Mouse (Mus musculus) liver, embryonic 15.5 days (tissue): Measurements from ENCODE around the gene Ints13. TPM values are rescaled to one million over a fixed set of nuclear protein-coding genes. Genes with fewer than 3 reads are reported as not detected.
A peak's percentile ranks its signal among the peaks of the same experiment; 100 is the strongest.

ENCODE experiments used
- ATAC-seq: fragments of 200-750 bp; cut with Nextera tagmentation; 2 replicates; pipeline ENCODE4 v1.8.0; 2017; ENCODE audit warnings: moderate number of reproducible peaks, mild to moderate bottlenecking, moderate library complexity; ENCODE audit not compliant: insufficient read depth
- H3K27ac ChIP-seq: fragments of 300-500 bp; sonication (generic); replicated peaks from 2 replicates; pipeline ENCODE4 v1.5.1; 2015; ENCODE audit warnings: mild to moderate bottlenecking, inconsistent platforms
- H3K27me3 ChIP-seq: fragments of 300-500 bp; sonication (generic); 2 replicates; pipeline ENCODE4 v1.6.1; 2015; ENCODE audit warnings: mild to moderate bottlenecking, inconsistent platforms
- H3K36me3 ChIP-seq: fragments of 300-500 bp; sonication (generic); replicated peaks from 2 replicates; pipeline ENCODE4 v1.6.1; 2015; ENCODE audit warnings: moderate library complexity, mild to moderate bottlenecking, inconsistent platforms
- H3K4me1 ChIP-seq: fragments of 300-500 bp; sonication (generic); replicated peaks from 2 replicates; pipeline ENCODE4 v1.6.1; 2015; ENCODE audit warnings: inconsistent platforms
- H3K4me2 ChIP-seq: fragments of 300-500 bp; sonication (generic); 2 replicates; pipeline ENCODE4 v1.6.1; 2015; ENCODE audit warnings: moderate library complexity, mild to moderate bottlenecking, inconsistent platforms
- H3K4me3 ChIP-seq: fragments of 300-500 bp; sonication (generic); replicated peaks from 2 replicates; pipeline ENCODE4 v1.5.1; 2015; ENCODE audit warnings: mild to moderate bottlenecking, inconsistent platforms
- H3K9ac ChIP-seq: fragments of 300-500 bp; sonication (generic); 2 replicates; pipeline ENCODE4 v1.6.1; 2015; ENCODE audit warnings: moderate library complexity, mild to moderate bottlenecking, inconsistent platforms
- H3K9me3 ChIP-seq: fragments of 300-500 bp; sonication (generic); replicated peaks from 2 replicates; pipeline ENCODE4 v1.6.1; 2016; ENCODE audit warnings: inconsistent platforms
- WGBS: fragments of 180-500 bp; shearing (Covaris S2); methylation state at CpG from one replicate; pipeline ENCODE4 v1.1.7; 2015; ENCODE audit warnings: mixed read lengths; ENCODE audit not compliant: insufficient replicate concordance; 5-methylcytosine and 5-hydroxymethylcytosine counted together
- polyA plus RNA-seq: library from polyadenylated mRNA; unstranded; fragments of >200 nt; fragmentation: Nextera tagmentation; extraction: Ambion mirVana; gene quantifications from 2 replicates; pipeline ENCODE4 v1.2.1, GENCODE M21; 2015

Gene Ints13
- polyA plus RNA-seq: 29.4 and 30.3 TPM in 2 replicates

GRCm38 (mm10) chr6:146577310-146578109 lies at the start of gene Ints13:
Gene Ints13, minus strand, starts transcription at chr6:146577835.
- under 1% methylated on average over 77 of the region's 77 CpGs for WGBS
- Histone ChIP-seq H3K9ac (peak within 1 kb of the TSS; percentile 98), H3K4me1 (peaks cover 40% of the 10 kb centered on the region), H3K4me2 (peak within 1 kb of the TSS; percentile 85), H3K27me3 (no peaks in the 10 kb centered on the region), H3K27ac (peak within 1 kb of the TSS; percentile 99), H3K9me3 (no peaks in the 10 kb centered on the region), H3K36me3 (peaks cover 3% of the 10 kb centered on the region; the same call in 1 of the 2 replicates), H3K4me3 (peak within 1 kb of the TSS; percentile 93)
- peak; percentile 92 for ATAC-seq

GRCm38 (mm10) chr6:146616670-146617069 lies 39.0 kb upstream of the Ints13 start:
- Histone ChIP-seq H3K9me3 (no peaks in the 10 kb centered on the region), H3K27me3 (no peaks in the 10 kb centered on the region), H3K4me3 (no peak overlapping the region), H3K36me3 (peaks cover 91% of the 10 kb centered on the region), H3K4me2 (no peak overlapping the region), H3K4me1 (peaks cover 39% of the 10 kb centered on the region), H3K9ac (no peak overlapping the region), H3K27ac (no peak overlapping the region; the same call in 1 of the 2 replicates)
- ATAC-seq: no peak
- 88% methylated on average over 2 of the region's 2 CpGs for WGBS

- no peak overlapping the region for H3K4me3 ChIP-seq
- peaks cover 83% of the 10 kb centered on the region for H3K36me3 ChIP-seq
Observed at GRCm38 (mm10) chr6:146615891-146616290, 38.3 kb upstream of the Ints13 start.

GRCm38 (mm10) chr6:146614541-146614940 lies 36.9 kb upstream of the Ints13 start:
- 57% methylated on average over 5 of the region's 5 CpGs for WGBS

More at GRCm38 (mm10) chr6:146615891-146616290, 38.3 kb upstream of the Ints13 start:
- 92% methylated on average over 8 of the region's 8 CpGs for WGBS
- H3K9ac ChIP-seq: no peak overlapping the region
- no peaks in the 10 kb centered on the region for H3K27me3 ChIP-seq
- no peak overlapping the region for H3K4me2 ChIP-seq
- H3K9me3 ChIP-seq: no peaks in the 10 kb centered on the region
- peaks cover 44% of the 10 kb centered on the region for H3K4me1 ChIP-seq
- no peak overlapping the region; the same call in 1 of the 2 replicates for H3K27ac ChIP-seq
- ATAC-seq: no peak

GRCm38 (mm10) chr6:146613907-146614306 lies 36.3 kb upstream of the Ints13 start:
- H3K9me3 ChIP-seq: no peaks in the 10 kb centered on the region
- no peak for ATAC-seq
- peak overlapping the region; percentile 29; the same call in 1 of the 2 replicates for H3K9ac ChIP-seq
- H3K27me3 ChIP-seq: no peaks in the 10 kb centered on the region
- H3K4me2 ChIP-seq: peak overlapping the region; percentile 56; the same call in 1 of the 2 replicates
- H3K4me3 ChIP-seq: no peak overlapping the region
- peaks cover 83% of the 10 kb centered on the region for H3K36me3 ChIP-seq
- WGBS: 84% methylated on average over 5 of the region's 5 CpGs
- H3K27ac ChIP-seq: peak overlapping the region; percentile 98
- peaks cover 63% of the 10 kb centered on the region for H3K4me1 ChIP-seq

More at GRCm38 (mm10) chr6:146614541-146614940, 36.9 kb upstream of the Ints13 start:
- Histone ChIP-seq H3K27ac (peak overlapping the region; percentile 98), H3K4me3 (no peak overlapping the region), H3K27me3 (no peaks in the 10 kb centered on the region), H3K4me1 (peaks cover 58% of the 10 kb centered on the region), H3K36me3 (peaks cover 82% of the 10 kb centered on the region), H3K4me2 (peak overlapping the region; percentile 56), H3K9me3 (no peaks in the 10 kb centered on the region), H3K9ac (peak overlapping the region; percentile 29; the same call in 1 of the 2 replicates)
- peak; percentile 64 for ATAC-seq

GRCm38 (mm10) chr6:146612736-146613135 lies 35.1 kb upstream of the Ints13 start:
- peaks cover 83% of the 10 kb centered on the region for H3K36me3 ChIP-seq
- peaks cover 63% of the 10 kb centered on the region for H3K4me1 ChIP-seq
- H3K9me3 ChIP-seq: no peaks in the 10 kb centered on the region
- 91% methylated on average over 5 of the region's 5 CpGs for WGBS
- H3K9ac ChIP-seq: no peak overlapping the region
- H3K4me2 ChIP-seq: no peak overlapping the region
- ATAC-seq: no peak
- no peaks in the 10 kb centered on the region for H3K27me3 ChIP-seq
- no peak overlapping the region for H3K4me3 ChIP-seq
- peak overlapping the region; percentile 98 for H3K27ac ChIP-seq

- H3K36me3 ChIP-seq: peaks cover 83% of the 10 kb centered on the region
- no peaks in the 10 kb centered on the region for H3K27me3 ChIP-seq
- H3K4me1 ChIP-seq: peaks cover 63% of the 10 kb centered on the region
- no peaks in the 10 kb centered on the region for H3K9me3 ChIP-seq
- peak overlapping the region; percentile 65 for H3K4me2 ChIP-seq
- peak; percentile 88 for ATAC-seq
- peak overlapping the region; percentile 22 for H3K4me3 ChIP-seq
- peak overlapping the region; percentile 98 for H3K27ac ChIP-seq
- WGBS: 44% methylated on average over 7 of the region's 7 CpGs
- H3K9ac ChIP-seq: peak overlapping the region; percentile 49; the same call in 1 of the 2 replicates
Observed at GRCm38 (mm10) chr6:146611897-146612296, 34.3 kb upstream of the Ints13 start.

GRCm38 (mm10) chr6:146611385-146611784 lies 33.8 kb upstream of the Ints13 start:
- Histone ChIP-seq H3K4me2 (peak overlapping the region; percentile 65), H3K4me3 (peak overlapping the region; percentile 22), H3K36me3 (peaks cover 83% of the 10 kb centered on the region), H3K9me3 (no peaks in the 10 kb centered on the region), H3K4me1 (peaks cover 63% of the 10 kb centered on the region), H3K9ac (peak overlapping the region; percentile 49; the same call in 1 of the 2 replicates), H3K27me3 (no peaks in the 10 kb centered on the region), H3K27ac (peak overlapping the region; percentile 98)
- peak; percentile 90 for ATAC-seq
- WGBS: 18% methylated on average over 6 of the region's 6 CpGs

GRCm38 (mm10) chr6:146603651-146604050 lies 26.0 kb upstream of the Ints13 start:
- H3K9me3 ChIP-seq: no peaks in the 10 kb centered on the region
- no peak overlapping the region for H3K9ac ChIP-seq
- 82% methylated on average over 10 of the region's 10 CpGs for WGBS
- H3K4me1 ChIP-seq: no peaks in the 10 kb centered on the region
- peaks cover 94% of the 10 kb centered on the region for H3K36me3 ChIP-seq
- no peak overlapping the region for H3K4me3 ChIP-seq
- H3K4me2 ChIP-seq: no peak overlapping the region
- ATAC-seq: no peak
- H3K27ac ChIP-seq: no peak overlapping the region
- no peaks in the 10 kb centered on the region for H3K27me3 ChIP-seq

- 85% methylated on average over 4 of the region's 4 CpGs for WGBS
- Histone ChIP-seq H3K27ac (no peak overlapping the region), H3K9me3 (no peaks in the 10 kb centered on the region), H3K36me3 (peaks cover 92% of the 10 kb centered on the region), H3K4me2 (no peak overlapping the region), H3K4me1 (no peaks in the 10 kb centered on the region), H3K9ac (no peak overlapping the region), H3K27me3 (no peaks in the 10 kb centered on the region), H3K4me3 (no peak overlapping the region)
- no peak for ATAC-seq
Observed at GRCm38 (mm10) chr6:146602601-146603000, 25.0 kb upstream of the Ints13 start.

- WGBS: 83% methylated on average over 5 of the region's 5 CpGs
- Histone ChIP-seq H3K36me3 (peaks cover 53% of the 10 kb centered on the region), H3K4me2 (no peak overlapping the region), H3K4me3 (no peak overlapping the region), H3K9me3 (no peaks in the 10 kb centered on the region), H3K27ac (no peak overlapping the region), H3K27me3 (no peaks in the 10 kb centered on the region), H3K9ac (no peak overlapping the region), H3K4me1 (peaks cover 12% of the 10 kb centered on the region; the same call in 1 of the 2 replicates)
- no peak for ATAC-seq
Observed at GRCm38 (mm10) chr6:146585134-146585533, 7.5 kb upstream of the Ints13 start.
